Mouse (Mus musculus): ENCODE results near the gene 4930503B20Rik. TPM values are rescaled to one million over a fixed set of nuclear protein-coding genes. Genes with fewer than 3 reads are reported as not detected.
A peak's percentile ranks its signal among the peaks of the same experiment; 100 is the strongest.

Gene 4930503B20Rik
- not detected in 2 replicates for polyA plus RNA-seq (2015; fragmentation: Nextera tagmentation; extraction: Ambion mirVana)

- ATAC-seq (no peak), DNase-seq (no peak)
- Histone ChIP-seq H3K9ac (replicated peaks) (no peak within 1 kb of the TSS), H3K4me1 (ENCODE audit: insufficient read depth) (peaks cover 15% of the 10 kb centered on the region), H3K36me3 (replicated peaks; ENCODE audit: insufficient read depth, low read length) (no peaks in the 10 kb centered on the region), H3K9me3 (ENCODE audit: low read length) (no peaks in the 10 kb centered on the region), H3K4me3 (ENCODE audit: low read depth, low read length) (no peak within 1 kb of the TSS), H3K4me2 (ENCODE audit: low read depth, low read length) (no peak within 1 kb of the TSS), H3K27me3 (ENCODE audit: insufficient read depth, low read length) (no peaks in the 10 kb centered on the region), H3K27ac (ENCODE audit: low read depth) (no peak within 1 kb of the TSS)
- TF ChIP-seq CTCF (IDR thresholded peaks at IDR 0.05; ENCODE audit: low read depth) (no peak), EP300 (IDR thresholded peaks at IDR 0.05; ENCODE audit: low read depth) (no peak)
- 73% methylated on average over 3 of the region's 3 CpGs for WGBS (ENCODE audit: insufficient replicate concordance)
Observed at GRCm38 (mm10) chr3:146651217-146651616, at the start of gene 4930503B20Rik. TSS of gene 4930503B20Rik (minus strand) at chr3:146651317.

- H3K27ac ChIP-seq (ENCODE audit: low read depth) = no peak overlapping the region
- H3K36me3 ChIP-seq (replicated peaks; ENCODE audit: insufficient read depth, low read length) = no peaks in the 10 kb centered on the region
- H3K27me3 ChIP-seq (ENCODE audit: insufficient read depth, low read length) = no peaks in the 10 kb centered on the region
- 41% methylated on average over 11 of the region's 11 CpGs for WGBS (ENCODE audit: insufficient replicate concordance)
- H3K4me1 ChIP-seq (ENCODE audit: insufficient read depth) = 0 out of 2 replicates have a peak, but pooled peaks cover 2% of the 10 kb centered on the region
- H3K4me3 ChIP-seq (ENCODE audit: low read depth, low read length) = peak overlapping the region; percentile 5; the same call in 1 of the 2 replicates
- ATAC-seq (peak; percentile 79), DNase-seq (peak; percentile 24)
- H3K9ac ChIP-seq (replicated peaks) = no peak overlapping the region
- peak overlapping the region; percentile 58 for H3K4me2 ChIP-seq (ENCODE audit: low read depth, low read length)
- TF ChIP-seq EP300 (IDR thresholded peaks at IDR 0.05; ENCODE audit: low read depth) = no peak
- no peak for TF ChIP-seq CTCF (IDR thresholded peaks at IDR 0.05; ENCODE audit: low read depth)
- H3K9me3 ChIP-seq (ENCODE audit: low read length) = no peaks in the 10 kb centered on the region
Observed at GRCm38 (mm10) chr3:146700051-146700450, 48.9 kb upstream of the 4930503B20Rik start.

GRCm38 (mm10) chr3:146698982-146699381 is 47.9 kb upstream of the 4930503B20Rik start:
- no peak for ATAC-seq
- no peak for TF ChIP-seq EP300 (IDR thresholded peaks at IDR 0.05; ENCODE audit: low read depth)

GRCm38 (mm10) chr3:146692547-146692946 is 41.4 kb upstream of the 4930503B20Rik start:
- no peaks in the 10 kb centered on the region for H3K4me1 ChIP-seq (ENCODE audit: insufficient read depth)
- 74% methylated on average over 5 of the region's 5 CpGs for WGBS (ENCODE audit: insufficient replicate concordance)
- H3K4me3 ChIP-seq (ENCODE audit: low read depth, low read length) = no peak overlapping the region

More at GRCm38 (mm10) chr3:146698982-146699381, 47.9 kb upstream of the 4930503B20Rik start:
- no peak overlapping the region for H3K27ac ChIP-seq (ENCODE audit: low read depth)
- no peak overlapping the region for H3K9ac ChIP-seq (replicated peaks)
- no peaks in the 10 kb centered on the region for H3K36me3 ChIP-seq (replicated peaks; ENCODE audit: insufficient read depth, low read length)
- DNase-seq = no peak
- no peak overlapping the region for H3K4me3 ChIP-seq (ENCODE audit: low read depth, low read length)
- 49% methylated on average over 11 of the region's 11 CpGs for WGBS (ENCODE audit: insufficient replicate concordance)
- 0 out of 2 replicates have a peak, but pooled peaks cover 2% of the 10 kb centered on the region for H3K4me1 ChIP-seq (ENCODE audit: insufficient read depth)
- no peaks in the 10 kb centered on the region for H3K9me3 ChIP-seq (ENCODE audit: low read length)
- H3K27me3 ChIP-seq (ENCODE audit: insufficient read depth, low read length) = no peaks in the 10 kb centered on the region
- H3K4me2 ChIP-seq (ENCODE audit: low read depth, low read length) = no peak overlapping the region

GRCm38 (mm10) chr3:146687121-146687725 is 36.1 kb upstream of the 4930503B20Rik start:
- ATAC-seq (no peak), DNase-seq (no peak)
- WGBS (ENCODE audit: insufficient replicate concordance) = 71% methylated on average over 4 of the region's 4 CpGs
- no peak overlapping the region for H3K4me2 ChIP-seq (ENCODE audit: low read depth, low read length)
- peaks cover 17% of the 10 kb centered on the region for H3K4me1 ChIP-seq (ENCODE audit: insufficient read depth)
- H3K9ac ChIP-seq (replicated peaks) = no peak overlapping the region
- H3K36me3 ChIP-seq (replicated peaks; ENCODE audit: insufficient read depth, low read length) = no peaks in the 10 kb centered on the region
- H3K4me3 ChIP-seq (ENCODE audit: low read depth, low read length) = no peak overlapping the region
- TF ChIP-seq EP300 (IDR thresholded peaks at IDR 0.05; ENCODE audit: low read depth) (no peak), CTCF (IDR thresholded peaks at IDR 0.05; ENCODE audit: low read depth) (no peak)
- H3K9me3 ChIP-seq (ENCODE audit: low read length) = no peaks in the 10 kb centered on the region
- no peak overlapping the region for H3K27ac ChIP-seq (ENCODE audit: low read depth)
- 0 out of 2 replicates have a peak, but pooled peaks cover 4% of the 10 kb centered on the region for H3K27me3 ChIP-seq (ENCODE audit: insufficient read depth, low read length)

More at GRCm38 (mm10) chr3:146692547-146692946, 41.4 kb upstream of the 4930503B20Rik start:
- DNase-seq = no peak
- Histone ChIP-seq H3K36me3 (replicated peaks; ENCODE audit: insufficient read depth, low read length) (no peaks in the 10 kb centered on the region), H3K9ac (replicated peaks) (no peak overlapping the region), H3K4me2 (ENCODE audit: low read depth, low read length) (no peak overlapping the region), H3K27ac (ENCODE audit: low read depth) (no peak overlapping the region), H3K27me3 (ENCODE audit: insufficient read depth, low read length) (no peaks in the 10 kb centered on the region), H3K9me3 (ENCODE audit: low read length) (no peaks in the 10 kb centered on the region)
- ATAC-seq = no peak
- TF ChIP-seq CTCF (IDR thresholded peaks at IDR 0.05; ENCODE audit: low read depth) = no peak
- no peak for TF ChIP-seq EP300 (IDR thresholded peaks at IDR 0.05; ENCODE audit: low read depth)

GRCm38 (mm10) chr3:146686428-146686827 is 35.3 kb upstream of the 4930503B20Rik start:
- WGBS (ENCODE audit: insufficient replicate concordance) = 42% methylated on average over 8 of the region's 8 CpGs
- ATAC-seq (peak; percentile 79), DNase-seq (peak; percentile 33)
- Histone ChIP-seq H3K4me1 (ENCODE audit: insufficient read depth) (peaks cover 17% of the 10 kb centered on the region), H3K4me2 (ENCODE audit: low read depth, low read length) (no peak overlapping the region), H3K4me3 (ENCODE audit: low read depth, low read length) (no peak overlapping the region), H3K9me3 (ENCODE audit: low read length) (no peaks in the 10 kb centered on the region), H3K9ac (replicated peaks) (no peak overlapping the region), H3K36me3 (replicated peaks; ENCODE audit: insufficient read depth, low read length) (no peaks in the 10 kb centered on the region), H3K27ac (ENCODE audit: low read depth) (no peak overlapping the region), H3K27me3 (ENCODE audit: insufficient read depth, low read length) (0 out of 2 replicates have a peak, but pooled peaks cover 4% of the 10 kb centered on the region)
- TF ChIP-seq CTCF (IDR thresholded peaks at IDR 0.05; ENCODE audit: low read depth) (no peak), EP300 (IDR thresholded peaks at IDR 0.05; ENCODE audit: low read depth) (peak; percentile 63)

All from liver, postnatal 0 days (tissue).